Mouse (Mus musculus): ENCODE data around the gene Zic2.

GRCm38 (mm10) chr14:122513511-122514036 is 38.3 kb downstream of the Zic2 start:
- TF ChIP-seq CTCF (conservative IDR thresholded peaks at IDR 0.05 in 1 of 2, IDR thresholded peaks at IDR 0.05 in 1 of 2; ENCODE audit: low read depth in 2 of 2, low read length in 2 of 2) (no peak), ZKSCAN1 (IDR thresholded peaks at IDR 0.05; ENCODE audit: borderline replicate concordance, low read depth, low read length) (no peak), SMC3 (IDR thresholded peaks at IDR 0.05; ENCODE audit: low read depth, low read length) (no peak), POLR2A (IDR thresholded peaks at IDR 0.05; ENCODE audit: low read depth, low read length) (no peak)
